Mouse (Mus musculus) ovary, postnatal 36 days (tissue): Measurements from ENCODE around the gene Aim2.
"Not testable (repeated sequence)": the region's sequence is repeated elsewhere in the genome, so short reads cannot be mapped to it uniquely, and the experiment has no call there.

ENCODE experiments used
- DNase-seq: peaks from one replicate; pipeline ENCODE4 v3.0.0; 2022; ENCODE audit warnings: low spot score, mixed read lengths

The Aim2 gene

DNA sequence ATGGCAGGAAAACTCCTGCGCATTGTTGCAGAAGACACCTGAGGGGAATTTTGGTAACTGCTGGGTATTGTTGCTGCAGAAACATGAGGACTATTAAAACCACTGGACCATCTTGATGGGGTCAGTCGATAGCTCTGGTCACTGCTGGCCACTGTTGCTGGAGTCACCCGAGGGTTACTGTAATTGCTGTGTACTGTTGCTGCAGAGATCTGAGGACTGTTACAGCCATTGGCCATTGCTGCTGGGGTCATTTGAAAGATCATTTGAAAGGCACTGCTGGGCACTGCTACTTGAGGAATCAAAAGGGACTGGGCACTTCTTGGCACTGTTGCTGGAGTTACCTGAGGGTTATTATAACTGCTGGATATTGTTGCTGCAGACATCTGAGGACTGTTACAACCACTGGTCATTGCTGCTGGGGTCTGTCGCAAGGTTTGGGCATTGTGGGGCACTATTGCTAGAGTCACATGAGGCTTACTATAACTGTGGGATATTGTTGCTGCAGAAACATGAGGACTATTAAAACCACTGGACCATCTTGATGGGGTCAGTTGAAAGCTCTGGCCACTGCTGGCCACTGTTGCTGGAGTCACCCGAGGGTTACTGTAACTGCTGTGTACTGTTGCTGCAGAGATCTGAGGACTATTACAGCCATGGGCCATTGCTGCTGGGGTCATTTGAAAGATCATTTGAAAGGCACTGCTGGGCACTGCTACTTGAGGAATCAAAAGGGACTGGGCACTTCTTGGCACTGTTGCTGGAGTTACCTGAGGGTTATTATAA, 129.9 kb downstream of the Aim2 start:
- not testable (repeated sequence) for DNase-seq

- not testable (repeated sequence) for DNase-seq
These were observed 130.5 kb downstream of the Aim2 start for GRCm38 (mm10) chr1:173481182-173481574.

- not testable (repeated sequence) for DNase-seq
These were observed 140.3 kb downstream of the Aim2 start, which contains the start of gene Ifi206 for GRCm38 (mm10) chr1:173490812-173491480. Ifi206 (minus strand) TSS chr1:173491041.

DNA sequence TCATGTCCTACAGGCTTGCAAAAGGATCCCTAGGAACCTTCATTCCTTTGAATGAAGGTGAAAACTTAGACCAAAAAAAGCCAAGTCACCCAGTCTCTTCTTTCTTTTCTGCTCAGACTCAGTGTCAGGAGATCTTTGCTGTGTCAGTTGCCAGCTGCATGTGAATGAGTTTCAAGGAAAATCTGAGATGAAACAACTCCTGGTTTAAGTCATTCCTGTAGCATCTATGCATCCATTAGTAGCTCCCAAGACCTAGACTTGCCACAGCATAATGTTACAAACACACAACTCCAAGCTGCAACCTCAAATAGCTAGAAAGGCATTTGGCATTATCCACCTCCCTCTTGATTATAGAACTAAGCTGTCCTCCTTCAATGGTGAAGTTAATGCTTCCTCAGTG, 140.8 kb downstream of the Aim2 start:
- DNase-seq, result not testable (repeated sequence)

DNA sequence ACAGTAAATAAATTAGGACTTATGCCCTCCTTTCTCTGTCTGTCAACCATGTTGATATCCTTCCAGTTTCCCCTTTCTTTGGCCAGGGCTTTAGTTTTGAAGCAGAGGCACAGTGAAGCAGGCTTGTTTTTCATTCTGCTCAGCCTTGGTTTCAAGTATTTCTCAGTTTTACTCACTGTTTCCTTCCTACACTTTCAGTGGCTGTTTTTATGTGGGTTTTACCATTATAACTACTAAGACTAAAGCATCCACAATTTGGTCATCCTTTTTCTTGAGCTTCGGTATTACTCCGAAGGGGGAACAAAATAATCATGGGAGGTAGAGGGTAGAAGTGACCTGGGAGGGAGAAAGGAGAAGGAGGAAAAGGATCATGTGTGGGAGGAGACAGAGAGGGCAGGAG, 159.9 kb downstream of the Aim2 start:
- not testable (repeated sequence) for DNase-seq
